Mouse (Mus musculus) inflammation-experienced regulatory T-cells (primary cell): ENCODE data around the gene L3mbtl4. TPM values are rescaled to one million over a fixed set of nuclear protein-coding genes. Genes with fewer than 3 reads are reported as not detected.

Experiments
- polyA plus RNA-seq, 2 experiments: library from polyadenylated mRNA; unstranded; fragments of 100-300 nt; shearing (Covaris generic); gene quantifications; one replicate each; pipeline ENCODE4 v1.2.1; 2017

L3mbtl4 gene
- polyA plus RNA-seq, result under 1 TPM; 0.08 to 0.55 TPM

DNA sequence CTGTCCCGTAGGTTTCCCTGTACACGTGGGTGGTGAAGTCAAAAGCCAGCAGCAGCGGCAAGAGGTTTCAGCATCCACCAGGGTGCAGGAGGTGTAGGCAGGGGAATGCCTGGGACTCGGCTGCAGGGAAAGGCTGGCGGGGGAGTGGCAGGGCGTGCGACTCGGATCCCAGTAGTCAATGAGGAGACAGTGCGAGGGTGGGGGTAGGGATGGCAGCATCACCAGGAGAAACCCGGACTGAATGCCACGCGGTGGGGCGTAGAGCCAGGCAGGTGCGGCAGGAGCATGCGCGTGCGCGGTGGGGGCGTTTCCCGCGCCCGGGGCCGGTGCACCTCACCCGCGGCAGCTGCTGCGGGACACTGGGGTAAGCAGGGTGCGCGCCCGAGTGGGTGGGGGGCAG, at the start of gene L3mbtl4:
Gene L3mbtl4, plus strand, starts transcription at position 271 of the 400 bp plus-strand sequence.

DNA sequence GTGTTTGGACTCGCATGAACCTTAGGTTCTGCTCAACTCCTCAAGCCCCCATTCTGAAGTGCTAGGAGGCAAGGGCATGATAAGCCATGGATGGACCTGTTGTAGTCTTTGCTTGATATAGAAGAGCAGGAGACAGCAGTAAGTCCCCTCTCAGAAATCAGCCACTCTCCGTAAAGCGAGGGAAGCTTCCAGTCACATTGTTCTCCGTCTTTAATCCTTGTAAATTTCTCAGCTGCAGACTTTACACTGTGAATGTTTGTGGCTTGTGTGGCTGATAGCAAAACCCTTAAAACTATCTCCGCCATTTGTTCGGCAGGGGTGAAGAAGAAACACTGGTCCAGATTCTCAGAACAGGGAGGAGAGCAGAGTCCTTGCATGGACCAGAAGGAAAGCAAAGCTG, 552.7 kb downstream of the L3mbtl4 start, which contains the start of gene Tmem200c:
Gene Tmem200c, plus strand, starts transcription at position 301 of the 400 bp plus-strand sequence.

